Comparison of ENCODE assay signal across 21 mouse cellular contexts in genomic region chr6:85280871-85281270, GRCm38 (mm10). TPM values are rescaled to one million over a fixed set of nuclear protein-coding genes. Genes with fewer than 3 reads are reported as not detected.
DNase-seq lines count a peak whose midpoint lies in the region; TF ChIP-seq lines count a peak whose summit lies in the region.
"Had no signal": no experiment of that assay in that cellular context is flagged by ENCODE, and none has a peak within 500 bp of the region (broad histone marks: within the 10 kb centered on the region; RNA-seq: fewer than 3 reads in every experiment).

No protein-coding gene starts in this region.

- H3K27ac ChIP-seq in cortical plate, adult 2 months (ENCODE audit: insufficient read depth, low read length), result peak overlapping the region; percentile 77
- H3K27ac ChIP-seq: forebrain, embryonic 15.5 days; heart, adult 2 months; hindbrain, embryonic 13.5 days had no signal

- no peak overlapping the region for H3K4me3 ChIP-seq in cortical plate, adult 2 months (ENCODE audit: insufficient read depth, low read length)
- H3K4me3 ChIP-seq: forebrain, embryonic 15.5 days; heart, adult 2 months; hindbrain, embryonic 13.5 days had no signal

- peaks cover 16% of the 10 kb centered on the region for H3K4me1 ChIP-seq in cortical plate, adult 2 months (ENCODE audit: control insufficient read depth, insufficient read depth, low read length)
- H3K4me1 ChIP-seq: hindbrain, embryonic 13.5 days had no signal

- no peak for TF ChIP-seq CTCF in cortical plate, adult 2 months (IDR thresholded peaks at IDR 0.05; ENCODE audit: extremely low read depth, insufficient read depth, low read length)

- no peak for TF ChIP-seq POLR2A in cortical plate, adult 2 months (IDR thresholded peaks at IDR 0.05; ENCODE audit: extremely low read depth, insufficient read depth, low read length)

- DNase-seq in layer of hippocampus, adult 11-12 months (ENCODE audit: low spot score), result peak; percentile 53
- DNase-seq in layer of hippocampus, postnatal 14 days (ENCODE audit: low spot score in 2 of 2), result no peak
- peak; percentile 73 for DNase-seq in brain, adult 2 months (ENCODE audit: low read depth, low spot score)
- peak; percentile 66 to 76 for DNase-seq in right cerebral cortex, postnatal 10 days (ENCODE audit: low spot score in 2 of 2)
- DNase-seq in lung, postnatal 14 days, result no peak
- no peak for DNase-seq in kidney, adult 9 months
- no peak for DNase-seq in kidney, adult 11 months
- DNase-seq: adrenal gland, adult 8-10 months; cerebellum, adult 11 months; cerebellum, postnatal 10 days; embryo, embryonic 11 days; gastrocnemius, postnatal 14 days; heart, adult 2 months; heart, postnatal 14 days; kidney, postnatal 36 days; lung, adult 18-20 months; spleen, adult 18-20 months; thymus, adult 2 months had no signal

RNA-seq across cellular contexts. Expression of gene Sfxn5, which starts 52.4 kb away (rescaled TPM):
- 100 to 1,000 TPM; 154 to 171 TPM for total RNA-seq in layer of hippocampus, postnatal 14 days (2021)
- 163 and 164 TPM in 2 replicates for polyA plus RNA-seq in cortical plate, adult 2 months (2012; rRNA removed)

Comparison
In these comparisons a context has a peak if more than half of its experiments do, and no peak if none do; other contexts are left out.
1. DNase-seq: peak in layer of hippocampus, adult 11-12 months (single experiment), brain, adult 2 months (single experiment) and right cerebral cortex, postnatal 10 days (2 of 2); none in layer of hippocampus, postnatal 14 days (0 of 2), lung, postnatal 14 days (single experiment), kidney, adult 9 months (single experiment) and kidney, adult 11 months (single experiment).